Mouse (Mus musculus) heart, embryonic 10.5 days (tissue): ENCODE results near the gene Art3. TPM values are rescaled to one million over a fixed set of nuclear protein-coding genes. Genes with fewer than 3 reads are reported as not detected.

Experiments
- DNase-seq: peaks from one replicate; pipeline ENCODE4 v3.0.0-alpha.2; 2017; ENCODE audit warnings: low spot score
- H3K27ac ChIP-seq: fragments of 300-500 bp; sonication (generic); 2 replicates; pipeline ENCODE4 v1.5.1; 2016; ENCODE audit warnings: mild to moderate bottlenecking
- H3K27me3 ChIP-seq: fragments of 300-500 bp; sonication (generic); 2 replicates; pipeline ENCODE4 v1.6.1; 2016; ENCODE audit warnings: mild to moderate bottlenecking; ENCODE audit not compliant: poor library complexity, insufficient read depth, severe bottlenecking
- H3K36me3 ChIP-seq: fragments of 300-500 bp; sonication (generic); 2 replicates; pipeline ENCODE4 v1.6.1; 2016; ENCODE audit warnings: mild to moderate bottlenecking, moderate library complexity
- H3K4me1 ChIP-seq: fragments of 300-500 bp; sonication (generic); 2 replicates; pipeline ENCODE4 v1.6.1; 2016; ENCODE audit warnings: mild to moderate bottlenecking
- H3K4me3 ChIP-seq: fragments of 300-500 bp; sonication (generic); 2 replicates; pipeline ENCODE4 v1.5.1; 2016; ENCODE audit warnings: mild to moderate bottlenecking, moderate library complexity
- H3K9me3 ChIP-seq: fragments of 300-500 bp; sonication (generic); 2 replicates; pipeline ENCODE4 v1.6.1; 2016; ENCODE audit warnings: mild to moderate bottlenecking, moderate library complexity
- WGBS: fragments of 180-500 bp; shearing (Covaris S2); methylation state at CpG from one replicate; pipeline ENCODE4 v1.1.7; 2016; 5-methylcytosine and 5-hydroxymethylcytosine counted together
- polyA plus RNA-seq: library from polyadenylated mRNA; unstranded; fragments of >200 nt; fragmentation: Nextera tagmentation; extraction: Ambion mirVana; gene quantifications from 2 replicates; pipeline ENCODE4 v1.2.1, GENCODE M21; 2016

Gene Art3
- polyA plus RNA-seq, 1 experiment from 2014 or later: 19.8 TPM

GRCm38 (mm10) chr5:92390615-92391014, 59.0 kb downstream of the Art3 start:
- 39% methylated on average over 8 of the region's 8 CpGs for WGBS
- H3K9me3 ChIP-seq: no peaks in the 10 kb centered on the region
- no peak overlapping the region for H3K4me3 ChIP-seq
- peaks cover 59% of the 10 kb centered on the region for H3K4me1 ChIP-seq
- no peaks in the 10 kb centered on the region for H3K36me3 ChIP-seq
- H3K27ac ChIP-seq: peak overlapping the region; percentile 62; the same call in 1 of the 2 replicates
- peak; percentile 61 for DNase-seq
- H3K27me3 ChIP-seq: peaks cover 35% of the 10 kb centered on the region

- H3K4me3 ChIP-seq: peak overlapping the region; percentile 43
- WGBS: 31% methylated on average over 18 of the region's 18 CpGs
- no peak for DNase-seq
- no peaks in the 10 kb centered on the region for H3K36me3 ChIP-seq
- no peaks in the 10 kb centered on the region for H3K9me3 ChIP-seq
- H3K27ac ChIP-seq: no peak overlapping the region
- peaks cover 35% of the 10 kb centered on the region for H3K27me3 ChIP-seq
- H3K4me1 ChIP-seq: peaks cover 52% of the 10 kb centered on the region
These were observed 60.9 kb downstream of the Art3 start for GRCm38 (mm10) chr5:92392542-92392941.

DNA sequence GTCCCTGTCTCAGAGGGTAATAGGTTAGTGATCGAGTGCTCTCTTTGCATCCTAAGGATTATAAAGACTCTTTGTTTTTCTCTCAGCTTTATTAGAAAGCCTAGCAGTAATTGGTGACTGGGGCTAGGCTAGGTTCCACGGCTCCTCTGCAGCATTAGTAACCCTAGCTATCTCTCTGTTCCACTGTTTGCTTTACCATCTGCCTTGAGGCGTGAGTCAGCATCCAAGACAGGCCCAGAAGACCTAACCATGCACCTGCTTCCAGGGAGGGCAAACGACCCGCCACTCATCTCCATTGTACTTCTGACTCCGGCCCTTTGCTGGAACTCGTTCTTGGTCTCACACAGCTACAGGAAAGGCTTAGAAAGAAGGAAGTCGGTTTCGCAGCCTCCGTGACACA, 62.2 kb downstream of the Art3 start:
- Histone ChIP-seq H3K9me3 (no peaks in the 10 kb centered on the region), H3K4me3 (no peak overlapping the region), H3K36me3 (no peaks in the 10 kb centered on the region), H3K27me3 (peaks cover 35% of the 10 kb centered on the region), H3K27ac (no peak overlapping the region), H3K4me1 (peaks cover 51% of the 10 kb centered on the region)
- peak; percentile 72 for DNase-seq
- 62% methylated on average over 10 of the region's 10 CpGs for WGBS

DNA sequence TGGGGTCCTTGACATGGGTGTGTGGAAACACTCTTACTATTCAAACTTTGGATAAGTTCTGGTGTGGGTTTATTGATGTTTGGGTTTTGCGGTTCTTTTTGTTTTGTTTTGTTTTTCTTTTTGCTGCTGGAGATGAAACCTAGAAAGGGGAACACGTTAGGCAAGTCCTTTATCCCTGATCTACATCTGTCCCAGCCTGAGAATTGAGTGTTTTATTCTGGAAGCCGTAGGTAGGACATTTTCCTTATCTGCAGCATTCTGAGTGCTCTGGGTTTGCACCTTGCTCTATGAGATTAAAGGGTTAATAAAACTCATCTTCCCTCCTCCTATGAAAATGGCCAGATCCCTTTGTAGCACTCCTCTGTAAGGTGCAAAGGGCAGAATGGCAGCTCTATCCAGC, 64.1 kb downstream of the Art3 start:
- Histone ChIP-seq H3K36me3 (no peaks in the 10 kb centered on the region), H3K27ac (no peak overlapping the region), H3K4me1 (peaks cover 37% of the 10 kb centered on the region), H3K9me3 (no peaks in the 10 kb centered on the region), H3K4me3 (no peak overlapping the region), H3K27me3 (peaks cover 31% of the 10 kb centered on the region)
- WGBS: 75% methylated on average over 3 of the region's 3 CpGs
- DNase-seq: no peak

- H3K27ac ChIP-seq: no peak overlapping the region
- peaks cover 30% of the 10 kb centered on the region for H3K4me1 ChIP-seq
- no peaks in the 10 kb centered on the region for H3K9me3 ChIP-seq
- DNase-seq: no peak
- no peaks in the 10 kb centered on the region for H3K36me3 ChIP-seq
- H3K27me3 ChIP-seq: peaks cover 23% of the 10 kb centered on the region
- 67% methylated on average over 6 of the region's 6 CpGs for WGBS
- no peak overlapping the region for H3K4me3 ChIP-seq
These were observed 64.8 kb downstream of the Art3 start for GRCm38 (mm10) chr5:92396476-92396875.

DNA sequence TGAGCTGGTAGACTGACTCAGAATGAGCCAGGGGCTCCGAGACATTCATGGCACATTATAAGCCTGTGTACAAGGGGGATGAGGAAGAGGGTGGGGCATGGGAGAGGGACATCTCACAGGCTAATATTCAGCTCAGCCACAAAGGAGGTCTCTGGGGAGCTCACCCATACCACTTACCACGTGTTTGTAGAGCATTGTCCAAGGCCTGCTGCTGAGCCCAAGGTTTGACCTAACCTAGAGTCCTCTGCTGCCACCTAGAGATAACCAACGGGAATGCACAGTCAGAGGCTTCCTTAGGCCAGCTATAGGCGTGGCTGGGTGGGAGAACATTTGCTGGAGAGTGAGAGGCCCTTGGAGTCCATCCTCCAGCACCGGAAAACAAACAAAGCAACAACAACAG, 66.5 kb downstream of the Art3 start:
- Histone ChIP-seq H3K27me3 (peaks cover 11% of the 10 kb centered on the region), H3K4me3 (no peak overlapping the region), H3K9me3 (no peaks in the 10 kb centered on the region), H3K27ac (peak overlapping the region; percentile 70), H3K36me3 (no peaks in the 10 kb centered on the region), H3K4me1 (peaks cover 19% of the 10 kb centered on the region)
- DNase-seq: peak; percentile 94
- 23% methylated on average over 5 of the region's 5 CpGs for whole genome bisulfite sequencing

GRCm38 (mm10) chr5:92402816-92403215, 71.2 kb downstream of the Art3 start:
- Histone ChIP-seq H3K27ac (no peak overlapping the region), H3K27me3 (no peaks in the 10 kb centered on the region), H3K4me1 (peaks cover 8% of the 10 kb centered on the region; the same call in 1 of the 2 replicates), H3K4me3 (no peak overlapping the region), H3K9me3 (no peaks in the 10 kb centered on the region), H3K36me3 (no peaks in the 10 kb centered on the region)
- no peak for DNase-seq
- 72% methylated on average over 9 of the region's 9 CpGs for WGBS

GRCm38 (mm10) chr5:92403562-92404399, 72.2 kb downstream of the Art3 start:
- no peaks in the 10 kb centered on the region for H3K9me3 ChIP-seq
- no peak overlapping the region for H3K27ac ChIP-seq
- no peak overlapping the region for H3K4me3 ChIP-seq
- no peak for DNase-seq
- WGBS: 76% methylated on average over 10 of the region's 10 CpGs
- 0 out of 2 replicates have a peak, but pooled peaks cover 2% of the 10 kb centered on the region for H3K4me1 ChIP-seq
- no peaks in the 10 kb centered on the region for H3K36me3 ChIP-seq
- H3K27me3 ChIP-seq: no peaks in the 10 kb centered on the region

GRCm38 (mm10) chr5:92404400-92404678, 72.7 kb downstream of the Art3 start:
- DNase-seq: no peak
- H3K9me3 ChIP-seq: no peaks in the 10 kb centered on the region
- H3K4me3 ChIP-seq: no peak overlapping the region
- no peaks in the 10 kb centered on the region for H3K36me3 ChIP-seq
- no peaks in the 10 kb centered on the region for H3K27me3 ChIP-seq
- WGBS: 56% methylated on average over 2 of the region's 2 CpGs
- H3K4me1 ChIP-seq: no peaks in the 10 kb centered on the region
- no peak overlapping the region for H3K27ac ChIP-seq

DNA sequence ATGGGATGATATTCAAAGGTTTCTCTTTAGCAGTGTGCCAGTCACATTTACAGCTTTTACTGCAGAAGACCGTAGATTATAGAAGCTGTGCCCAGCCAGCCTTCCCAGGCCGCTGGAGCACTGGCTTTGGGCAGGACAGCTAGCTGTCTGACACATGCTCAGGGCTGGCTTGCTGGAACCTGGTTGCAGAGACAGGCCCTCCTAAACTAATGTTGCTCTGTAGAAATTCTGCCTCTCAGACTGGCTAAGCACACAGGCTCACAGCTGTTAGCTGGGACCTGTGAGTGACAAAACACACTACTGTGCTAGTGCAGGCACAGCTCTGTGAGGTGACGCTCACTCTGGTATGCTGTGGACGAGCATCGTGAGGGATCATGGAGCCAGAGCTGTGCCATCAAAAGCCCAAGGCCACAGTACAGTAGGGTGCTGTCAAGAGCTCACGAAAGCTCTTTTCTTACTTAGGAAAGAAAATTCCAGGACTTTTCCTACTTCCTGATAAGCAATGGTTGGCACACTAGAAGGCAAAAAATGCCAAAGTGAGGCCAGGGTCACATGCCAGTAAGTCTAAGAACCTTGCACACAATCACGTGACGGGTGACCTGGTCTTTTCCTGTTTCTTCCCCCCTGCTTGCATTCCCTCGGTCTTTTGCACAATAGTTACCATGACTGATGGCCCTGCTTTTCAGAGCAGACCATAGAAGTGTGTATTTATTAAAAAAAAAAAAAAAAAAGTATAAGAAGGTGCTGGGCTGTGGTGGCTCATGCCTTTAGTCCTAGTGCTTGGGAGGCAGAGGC, 77.9 kb downstream of the Art3 start:
- WGBS: 73% methylated on average over 9 of the region's 9 CpGs
- H3K36me3 ChIP-seq: peaks cover 10% of the 10 kb centered on the region
- H3K4me3 ChIP-seq: no peak overlapping the region
- peaks cover 4% of the 10 kb centered on the region; the same call in 1 of the 2 replicates for H3K4me1 ChIP-seq
- peak; percentile 55 for DNase-seq
- H3K9me3 ChIP-seq: no peaks in the 10 kb centered on the region
- no peak overlapping the region for H3K27ac ChIP-seq
- H3K27me3 ChIP-seq: no peaks in the 10 kb centered on the region

DNA sequence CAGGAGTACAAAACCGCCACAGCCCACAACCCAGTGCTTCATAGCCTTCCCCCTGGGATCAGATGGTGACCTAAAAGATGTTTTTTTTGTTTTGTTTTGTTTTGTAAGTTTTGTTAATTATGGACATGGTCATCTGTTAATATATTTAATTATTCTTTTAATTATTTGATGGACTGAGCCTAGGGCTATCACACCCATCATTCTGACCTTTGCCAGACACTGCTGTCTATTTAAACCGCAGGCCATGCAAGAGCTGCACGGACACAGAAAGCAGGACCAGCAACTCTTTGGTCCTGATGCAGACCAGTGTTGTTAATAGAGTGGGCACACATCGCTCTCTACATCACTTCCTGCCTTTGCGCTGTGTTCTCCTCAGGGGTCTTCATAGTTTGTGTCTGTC, 78.9 kb downstream of the Art3 start:
- Histone ChIP-seq H3K36me3 (peaks cover 18% of the 10 kb centered on the region), H3K4me1 (peaks cover 4% of the 10 kb centered on the region; the same call in 1 of the 2 replicates), H3K9me3 (no peaks in the 10 kb centered on the region), H3K27me3 (no peaks in the 10 kb centered on the region), H3K4me3 (no peak overlapping the region), H3K27ac (no peak overlapping the region)
- 85% methylated on average over 5 of the region's 5 CpGs for WGBS
- peak; percentile 67 for DNase-seq

DNA sequence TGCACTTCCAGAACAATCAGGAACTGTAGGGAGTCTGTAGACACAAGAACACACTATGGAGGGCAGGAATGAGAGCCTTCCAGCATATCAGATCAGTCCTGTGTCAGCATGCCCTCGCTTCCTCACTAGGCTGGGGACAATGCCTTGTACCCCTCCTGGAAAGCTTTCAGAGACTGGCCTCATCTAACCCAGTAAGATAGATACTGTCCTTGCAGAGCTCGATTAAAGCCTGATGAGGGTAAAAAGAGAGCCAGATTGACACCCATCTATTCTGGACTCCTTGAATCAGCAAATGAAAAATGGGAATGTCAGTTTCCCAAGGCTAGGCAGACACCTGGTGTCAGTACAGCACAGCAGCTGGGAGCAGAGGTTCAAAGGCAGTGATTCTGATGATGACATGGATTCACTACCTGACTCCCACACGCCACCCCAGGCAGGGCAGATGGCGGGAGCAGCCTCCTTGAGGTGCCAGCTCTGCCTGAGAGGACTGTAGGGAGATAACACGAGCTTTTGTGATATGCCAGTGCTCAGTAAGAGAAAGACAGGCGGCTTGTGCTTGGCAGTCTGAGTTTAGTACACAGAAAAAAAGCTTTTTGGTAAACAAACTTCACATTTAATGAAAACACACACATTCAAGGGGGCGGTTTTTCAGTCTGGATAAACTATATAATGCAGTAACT, 80.0 kb downstream of the Art3 start:
- no peak overlapping the region for H3K27ac ChIP-seq
- H3K4me1 ChIP-seq: peaks cover 4% of the 10 kb centered on the region; the same call in 1 of the 2 replicates
- no peaks in the 10 kb centered on the region for H3K27me3 ChIP-seq
- DNase-seq: peak; percentile 36
- H3K36me3 ChIP-seq: peaks cover 27% of the 10 kb centered on the region
- H3K4me3 ChIP-seq: no peak overlapping the region
- H3K9me3 ChIP-seq: no peaks in the 10 kb centered on the region
- WGBS: 59% methylated on average over 7 of the region's 7 CpGs
